9 mouse cellular contexts compared by ENCODE assay signal in genomic region chr17:4865621-4866020, GRCm38 (mm10).
DNase-seq lines count a peak whose midpoint lies in the region; ATAC-seq and TF ChIP-seq lines count a peak whose summit lies in the region.
"Had no signal": no experiment of that assay in that cellular context is flagged by ENCODE, and none has a peak within 500 bp of the region (broad histone marks: within the 10 kb centered on the region; RNA-seq: fewer than 3 reads in every experiment).

No protein-coding gene starts in this region.

- no peaks in the 10 kb centered on the region for H3K9me3 ChIP-seq in neural tube, embryonic 13.5 days
- H3K9me3 ChIP-seq: liver, embryonic 15.5 days had no signal

- peak overlapping the region; percentile 45 for H3K4me3 ChIP-seq in cerebellum, adult 2 months (replicated peaks; ENCODE audit: insufficient read depth, low read depth, low read length)
- H3K4me3 ChIP-seq in neural tube, embryonic 13.5 days = peak overlapping the region; percentile 14
- H3K4me3 ChIP-seq: liver, embryonic 15.5 days had no signal

- peak overlapping the region; percentile 31 for H3K9ac ChIP-seq in neural tube, embryonic 13.5 days
- H3K9ac ChIP-seq: liver, embryonic 15.5 days had no signal

- no peak overlapping the region for H3K27ac ChIP-seq in cerebellum, adult 2 months (ENCODE audit: insufficient read depth, low read length)
- peak overlapping the region; percentile 50 for H3K27ac ChIP-seq in neural tube, embryonic 13.5 days (replicated peaks)
- H3K27ac ChIP-seq: liver, embryonic 15.5 days had no signal

- no peak for TF ChIP-seq CTCF in cerebellum, adult 2 months (IDR thresholded peaks at IDR 0.05; ENCODE audit: borderline replicate concordance, insufficient read depth, low read depth, low read length)

- no peaks in the 10 kb centered on the region for H3K27me3 ChIP-seq in cerebellum, adult 2 months (ENCODE audit: control insufficient read depth, insufficient read depth, low read length)
- H3K27me3 ChIP-seq in neural tube, embryonic 13.5 days = no peaks in the 10 kb centered on the region

- H3K4me2 ChIP-seq in neural tube, embryonic 13.5 days = peak overlapping the region; percentile 48
- H3K4me2 ChIP-seq: liver, embryonic 15.5 days had no signal

- peak; percentile 13 to 18 for DNase-seq in cerebellum, adult 2 months
- DNase-seq in cerebellum, adult 11 months = no peak
- DNase-seq in ovary, adult 18-20 months (ENCODE audit: low spot score) = peak; percentile 27
- no peak for DNase-seq in ovary, postnatal 10 days (ENCODE audit: low spot score)
- DNase-seq in kidney, postnatal 36 days = peak; percentile 25 to 33
- no peak for DNase-seq in liver
- no peak for DNase-seq in cerebellum, adult 9-11 months

- H3K36me3 ChIP-seq in neural tube, embryonic 13.5 days = no peaks in the 10 kb centered on the region
- H3K36me3 ChIP-seq: liver, embryonic 15.5 days had no signal

- H3K4me1 ChIP-seq in cerebellum, adult 2 months (ENCODE audit: control insufficient read depth, insufficient read depth, low read length) = no peaks in the 10 kb centered on the region
- peaks cover 23% of the 10 kb centered on the region for H3K4me1 ChIP-seq in neural tube, embryonic 13.5 days (replicated peaks)
- H3K4me1 ChIP-seq: liver, embryonic 15.5 days had no signal

- peak; percentile 83 for ATAC-seq in neural tube, embryonic 13.5 days (ENCODE audit: low read depth)

- 5% methylated on average over 10 of the region's 10 CpGs for WGBS in cerebellum, adult 2 months
- WGBS in neural tube, embryonic 13.5 days = 18% methylated on average over 10 of the region's 10 CpGs

- no peak for TF ChIP-seq POLR2A in cerebellum, adult 2 months (IDR thresholded peaks at IDR 0.05; ENCODE audit: borderline replicate concordance, insufficient read depth, low read length)

Comparison
In these comparisons a context has a peak if more than half of its experiments do, and no peak if none do; other contexts are left out.
1. DNase-seq: peak in cerebellum, adult 2 months (2 of 2), ovary, adult 18-20 months (single experiment) and kidney, postnatal 36 days (2 of 2); none in cerebellum, adult 11 months (single experiment), ovary, postnatal 10 days (single experiment), liver (single experiment) and cerebellum, adult 9-11 months (single experiment).